In the genomic region with DNA sequence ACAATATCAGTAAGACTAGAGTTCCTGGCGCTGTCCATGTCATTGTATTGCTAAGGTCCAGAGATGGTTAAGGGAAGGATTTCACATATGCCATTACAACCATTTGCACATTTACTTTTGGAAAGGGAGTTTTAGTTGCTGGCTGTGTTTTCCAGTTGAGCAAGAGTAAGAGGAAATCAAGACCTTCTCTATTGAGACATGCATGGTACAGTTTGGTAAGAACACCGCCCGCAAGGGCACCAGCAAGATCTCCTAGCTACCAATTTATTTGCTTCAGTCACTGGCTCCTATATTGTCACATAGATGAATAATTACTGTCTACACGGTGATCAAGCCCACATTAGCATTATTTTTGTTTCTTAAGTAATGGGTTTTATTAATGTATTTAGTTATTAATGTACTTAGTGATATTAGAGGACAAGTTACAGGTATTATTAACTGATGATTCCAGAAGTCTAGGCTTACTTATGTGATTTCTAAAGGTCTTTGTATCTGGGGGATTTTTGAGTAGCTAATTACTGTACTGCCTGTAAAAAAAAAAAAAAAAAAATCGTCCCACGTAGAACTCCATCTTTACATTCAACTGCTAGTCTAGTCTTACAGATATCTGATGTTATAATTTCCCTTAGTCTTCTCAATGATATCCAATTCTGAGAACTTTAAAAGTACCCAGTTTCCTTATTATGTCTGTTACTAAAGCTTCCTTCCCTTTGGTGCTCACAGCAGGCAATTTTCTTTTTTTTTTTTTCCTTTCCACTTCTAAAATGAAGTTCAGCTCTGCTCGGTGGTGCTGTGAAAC, we compare ENCODE assay signal across 8 mouse cellular contexts. TPM values are rescaled to one million over a fixed set of nuclear protein-coding genes. Genes with fewer than 3 reads are reported as not detected.
DNase-seq lines count a peak whose midpoint lies in the region; ATAC-seq lines count a peak whose summit lies in the region.

No protein-coding gene starts in this region.

- H3K36me3 ChIP-seq in heart, embryonic 16.5 days (ENCODE audit: control insufficient read depth, insufficient read depth): no peaks in the 10 kb centered on the region
- no peaks in the 10 kb centered on the region for H3K36me3 ChIP-seq in midbrain, embryonic 12.5 days

- H3K9ac ChIP-seq in heart, embryonic 16.5 days (ENCODE audit: low read length): peak overlapping the region; percentile 75
- H3K9ac ChIP-seq in midbrain, embryonic 12.5 days (replicated peaks): peak overlapping the region; percentile 60; the same call in 1 of the 2 replicates

- H3K4me2 ChIP-seq in heart, embryonic 16.5 days (ENCODE audit: low read depth, low read length): peak overlapping the region; percentile 68
- peak overlapping the region; percentile 79 for H3K4me2 ChIP-seq in midbrain, embryonic 12.5 days (replicated peaks)

- intact Hi-C loops in heart, postnatal 36 days (cut with DNase I): loop anchor here (5.0 kb wide), 3 partner anchors 43 to 263 kb away; a partner anchor contains a TSS
- intact Hi-C loops in gastrocnemius, postnatal 14 days (cut with DNase I; ENCODE audit: low total_unique reads): no loop called here

- WGBS in heart, embryonic 16.5 days: 47% methylated on average over 7 of the region's 7 CpGs
- WGBS in midbrain, embryonic 12.5 days: 40% methylated on average over 7 of the region's 7 CpGs

- ATAC-seq in heart, embryonic 16.5 days (replicated peaks; ENCODE audit: extremely low read depth, insufficient read depth, low FRiP score): no peak
- no peak for ATAC-seq in midbrain, embryonic 12.5 days (ENCODE audit: low FRiP score, low read depth)

- H3K4me3 ChIP-seq in heart, embryonic 16.5 days (ENCODE audit: low read length): peak overlapping the region; percentile 88
- peak overlapping the region; percentile 100 for H3K4me3 ChIP-seq in brown adipose tissue, adult 24 weeks (ENCODE audit: insufficient read depth, low read depth, low read length)
- peak overlapping the region; percentile 82 for H3K4me3 ChIP-seq in midbrain, embryonic 12.5 days

- H3K4me1 ChIP-seq in heart, embryonic 16.5 days (ENCODE audit: control insufficient read depth, insufficient read depth, low read length): peaks cover 6% of the 10 kb centered on the region; the same call in 1 of the 2 replicates
- H3K4me1 ChIP-seq in brown adipose tissue, adult 24 weeks (ENCODE audit: control insufficient read depth, insufficient read depth, insufficient read length, low read length): peaks cover 13% of the 10 kb centered on the region
- 0 out of 2 replicates have a peak, but pooled peaks cover 2% of the 10 kb centered on the region for H3K4me1 ChIP-seq in midbrain, embryonic 12.5 days

- H3K27me3 ChIP-seq in heart, embryonic 16.5 days (ENCODE audit: control insufficient read depth, insufficient read depth, low read length): no peaks in the 10 kb centered on the region
- H3K27me3 ChIP-seq in midbrain, embryonic 12.5 days: peaks cover 21% of the 10 kb centered on the region

- no peak for DNase-seq in heart, postnatal 36 days
- DNase-seq in induced T-regulatory cell, adult 2 months (ENCODE audit: low read depth): peak; percentile 46
- DNase-seq in layer of hippocampus, postnatal 36 days: no peak
- no peak for DNase-seq in gastrocnemius, postnatal 14 days
- no peak for DNase-seq in gastrocnemius, adult 8-10 months (ENCODE audit: low spot score in 2 of 2)

- no peaks in the 10 kb centered on the region for H3K9me3 ChIP-seq in heart, embryonic 16.5 days (replicated peaks; ENCODE audit: control insufficient read depth, low read length)
- no peaks in the 10 kb centered on the region for H3K9me3 ChIP-seq in midbrain, embryonic 12.5 days

- H3K27ac ChIP-seq in heart, embryonic 16.5 days (ENCODE audit: low read length): no peak overlapping the region
- peak overlapping the region; percentile 50 for H3K27ac ChIP-seq in brown adipose tissue, adult 24 weeks (replicated peaks; ENCODE audit: low read depth, low read length)
- no peak overlapping the region for H3K27ac ChIP-seq in midbrain, embryonic 12.5 days (replicated peaks)

RNA-seq across cellular contexts. Expression of a gene that starts 0.9 kb away (rescaled TPM):
- polyA plus RNA-seq in heart, embryonic 16.5 days (2015; fragmentation: Nextera tagmentation; extraction: Ambion mirVana): 7.9 and 8.0 TPM in 2 replicates
- 1 to 10 TPM; 3.9 to 4.1 TPM for total RNA-seq in heart, postnatal 36 days (2021)
- polyA plus RNA-seq in brown adipose tissue, adult 24 weeks (2012; ENCODE audit: insufficient read depth, insufficient read length, missing spikeins): 30.4 and 55.1 TPM in 2 replicates
- 4.9 and 5.7 TPM in 2 replicates for polyA plus RNA-seq in midbrain, embryonic 12.5 days (2016; fragmentation: Nextera tagmentation; extraction: Ambion mirVana)
- 1 to 10 TPM; 2.6 to 3.1 TPM for total RNA-seq in layer of hippocampus, postnatal 36 days (2021)
- total RNA-seq in gastrocnemius, postnatal 14 days (2021): 1 to 10 TPM; 3.9 to 4.1 TPM
- total RNA-seq in gastrocnemius, adult 8-10 months (2022): 1 to 10 TPM; 2.4 to 3.7 (median 3.1) TPM

RNA-seq across cellular contexts. Expression of a gene that starts 57.9 kb away (rescaled TPM):
- polyA plus RNA-seq in heart, embryonic 16.5 days (2015; fragmentation: Nextera tagmentation; extraction: Ambion mirVana): 23.8 and 31.6 TPM in 2 replicates
- 10 to 100 TPM; 14.5 to 19.0 TPM for total RNA-seq in heart, postnatal 36 days (2021)
- 13.1 and 25.0 TPM in 2 replicates for polyA plus RNA-seq in brown adipose tissue, adult 24 weeks (2012; ENCODE audit: insufficient read depth, insufficient read length, missing spikeins)
- polyA plus RNA-seq in midbrain, embryonic 12.5 days (2016; fragmentation: Nextera tagmentation; extraction: Ambion mirVana): 71.0 and 79.9 TPM in 2 replicates
- total RNA-seq in layer of hippocampus, postnatal 36 days (2021): 10 to 100 TPM; 77.7 to 81.5 TPM
- 10 to 100 TPM; 15.3 to 16.4 TPM for total RNA-seq in gastrocnemius, postnatal 14 days (2021)
- total RNA-seq in gastrocnemius, adult 8-10 months (2022): 10 to 100 TPM; 22.7 to 30.0 (median 27.5) TPM
